Mouse (Mus musculus): ENCODE measurements around the gene Gm21293. TPM values are rescaled to one million over a fixed set of nuclear protein-coding genes. Genes with fewer than 3 reads are reported as not detected.
"Not testable (repeated sequence)": the region's sequence is repeated elsewhere in the genome, so short reads cannot be mapped to it uniquely, and the experiment has no call there.

Gm21293 gene
- not detected for total RNA-seq (2021)
- long read RNA-seq, experiment 1 = 0 reads
- long read RNA-seq, experiment 2 = 0 reads

DNA sequence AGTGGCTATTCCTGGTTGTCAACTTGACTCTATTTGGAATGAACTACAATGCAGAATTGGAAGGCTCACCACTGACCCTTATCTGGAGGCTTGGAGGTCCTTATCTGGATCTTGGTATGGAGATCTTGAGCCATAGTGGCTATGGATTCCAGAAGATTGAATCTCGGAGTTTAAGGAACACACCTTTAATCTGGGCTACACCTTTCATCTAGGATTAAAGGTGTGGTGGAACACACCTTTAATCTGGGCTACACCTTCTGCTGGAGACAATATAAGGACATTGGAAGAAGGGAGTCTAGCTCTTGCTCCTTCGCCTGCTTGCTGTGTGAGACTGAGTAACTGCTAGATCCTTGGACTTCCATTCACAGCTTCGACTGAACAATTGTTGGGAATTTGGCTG is at the start of gene Gm21293:
Gm21293 (plus strand) TSS at position 301 of the 400 bp plus-strand sequence.
- DNase-seq (ENCODE audit: low spot score in 2 of 2); intact Hi-C loops (cut with DNase I): not testable (repeated sequence)

DNA sequence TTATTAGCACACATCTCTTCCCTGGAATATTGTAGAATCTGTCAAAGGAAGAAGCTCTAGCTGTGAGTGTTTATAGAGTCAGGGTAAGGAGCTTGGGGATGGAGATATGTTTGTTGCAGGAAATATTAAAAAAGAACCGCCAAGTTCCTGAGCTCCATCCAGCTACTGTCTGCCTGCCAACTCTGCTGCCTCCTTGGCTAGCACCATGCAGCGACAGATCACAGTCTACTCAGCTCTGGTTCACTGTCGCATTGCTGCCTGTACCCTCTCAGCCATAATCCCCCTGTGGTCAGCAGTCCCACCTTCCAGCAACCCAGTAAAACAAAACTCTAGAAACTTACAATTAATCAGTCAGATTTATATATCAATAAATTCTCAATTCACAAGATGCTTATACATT is 32.7 kb upstream of the Gm21293 start:
- DNase-seq (ENCODE audit: low spot score in 2 of 2) = no peak
- intact Hi-C loops (cut with DNase I) = no loop called here

- intact Hi-C loops (cut with DNase I) = no loop called here
- DNase-seq (ENCODE audit: low spot score in 2 of 2) = no peak
These were observed 24.5 kb upstream of the Gm21293 start for GRCm38 (mm10) chr10:104118312-104118711.

DNA sequence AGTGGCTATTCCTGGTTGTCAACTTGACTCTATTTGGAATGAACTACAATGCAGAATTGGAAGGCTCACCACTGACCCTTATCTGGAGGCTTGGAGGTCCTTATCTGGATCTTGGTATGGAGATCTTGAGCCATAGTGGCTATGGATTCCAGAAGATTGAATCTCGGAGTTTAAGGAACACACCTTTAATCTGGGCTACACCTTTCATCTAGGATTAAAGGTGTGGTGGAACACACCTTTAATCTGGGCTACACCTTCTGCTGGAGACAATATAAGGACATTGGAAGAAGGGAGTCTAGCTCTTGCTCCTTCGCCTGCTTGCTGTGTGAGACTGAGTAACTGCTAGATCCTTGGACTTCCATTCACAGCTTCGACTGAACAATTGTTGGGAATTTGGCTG is 8.4 kb downstream of the Gm21293 start, which contains the start of gene Gm6763:
Gm6763 (plus strand) TSS at position 301 of the 400 bp plus-strand sequence.
- intact Hi-C loops (cut with DNase I); DNase-seq (ENCODE audit: low spot score in 2 of 2): not testable (repeated sequence)

- intact Hi-C loops (cut with DNase I); DNase-seq (ENCODE audit: low spot score in 2 of 2): not testable (repeated sequence)
These were observed 16.9 kb downstream of the Gm21293 start, which contains the start of gene Gm8764 for GRCm38 (mm10) chr10:104159706-104160105. Gene Gm8764, plus strand, starts transcription at chr10:104160006.

- DNase-seq (ENCODE audit: low spot score in 2 of 2); intact Hi-C loops (cut with DNase I): not testable (repeated sequence)
These were observed 25.4 kb downstream of the Gm21293 start, which contains the start of gene Gm21304 for GRCm38 (mm10) chr10:104168215-104168614. Gene Gm21304, plus strand, starts transcription at chr10:104168515.

- intact Hi-C loops (cut with DNase I); DNase-seq (ENCODE audit: low spot score in 2 of 2): not testable (repeated sequence)
These were observed 33.9 kb downstream of the Gm21293 start, which contains the start of gene Gm21312 for GRCm38 (mm10) chr10:104176724-104177123. Gene Gm21312, plus strand, starts transcription at chr10:104177024.

GRCm38 (mm10) chr10:104185233-104185632 is 42.4 kb downstream of the Gm21293 start, which contains the start of gene Gm20765:
Gene Gm20765, plus strand, starts transcription at chr10:104185533.
- DNase-seq (ENCODE audit: low spot score in 2 of 2); intact Hi-C loops (cut with DNase I): not testable (repeated sequence)

GRCm38 (mm10) chr10:104193742-104194141 is 51.0 kb downstream of the Gm21293 start, which contains the start of gene Gm4340:
Gene Gm4340, plus strand, starts transcription at chr10:104194042.
- DNase-seq (ENCODE audit: low spot score in 2 of 2) = not testable (repeated sequence)

More at GRCm38 (mm10) chr10:104193742-104194141, 51.0 kb downstream of the Gm21293 start, which contains the start of gene Gm4340:
- intact Hi-C loops (cut with DNase I) = not testable (repeated sequence)

Other genes starting within 250 kb of the Gm21293 start
- gene Gm6763, start 8.5 kb downstream of the Gm21293 start, total RNA-seq (2021) = not detected
- gene Gm8764, start 17.0 kb downstream of the Gm21293 start, total RNA-seq (2021) = not detected
- not detected for gene Gm21304, start 25.5 kb downstream of the Gm21293 start, total RNA-seq (2021)
- not detected for gene Gm21312, start 34.0 kb downstream of the Gm21293 start, total RNA-seq (2021)
- not detected for gene Gm20765, start 42.5 kb downstream of the Gm21293 start, total RNA-seq (2021)
- gene Gm4340, start 51.1 kb downstream of the Gm21293 start, total RNA-seq (2021) = not detected

All from left cerebral cortex, postnatal 14 days (tissue).